Mouse (Mus musculus): ENCODE measurements around the gene Haghl. TPM values are rescaled to one million over a fixed set of nuclear protein-coding genes. Genes with fewer than 3 reads are reported as not detected.

The Haghl gene
- polyA plus RNA-seq, 1 experiment from 2014 or later: 76.0 TPM

DNA sequence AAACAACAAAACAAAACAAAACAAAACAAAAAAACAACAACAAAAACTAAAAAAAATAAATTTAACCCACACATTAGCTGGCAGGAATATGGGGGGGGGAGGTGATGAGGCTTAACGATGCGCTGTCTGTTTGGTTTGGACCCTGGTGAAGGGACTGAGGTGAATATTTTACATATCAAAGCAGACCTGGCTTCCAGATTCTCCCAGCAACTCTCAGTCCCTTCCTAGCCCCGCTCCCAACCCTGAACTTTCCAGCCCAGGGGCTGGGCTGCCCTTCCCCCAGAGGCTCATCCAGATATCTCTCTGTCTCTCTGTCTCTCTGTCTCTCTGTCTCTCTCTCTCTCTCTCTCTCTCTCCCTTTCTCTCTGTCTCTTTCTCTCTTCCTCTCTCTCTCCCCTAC is 22.9 kb downstream of the Haghl start:
- H3K27me3 ChIP-seq (ENCODE audit: poor library complexity, severe bottlenecking): peaks cover 15% of the 10 kb centered on the region; the same call in 1 of the 2 replicates
- no peaks in the 10 kb centered on the region for H3K36me3 ChIP-seq (replicated peaks)
- no peak overlapping the region for H3K27ac ChIP-seq
- H3K4me1 ChIP-seq: peaks cover 16% of the 10 kb centered on the region
- 53% methylated on average over 3 of the region's 3 CpGs for WGBS
- DNase-seq (ENCODE audit: extremely low spot score, low spot score): no peak
- no peaks in the 10 kb centered on the region for H3K9me3 ChIP-seq
- no peak overlapping the region for H3K4me3 ChIP-seq

GRCm38 (mm10) chr17:25761561-25761970 is 23.9 kb downstream of the Haghl start:
- no peak overlapping the region for H3K4me3 ChIP-seq
- H3K27ac ChIP-seq: no peak overlapping the region
- 64% methylated on average over 4 of the region's 4 CpGs for WGBS
- no peak for DNase-seq (ENCODE audit: extremely low spot score, low spot score)
- H3K27me3 ChIP-seq (ENCODE audit: poor library complexity, severe bottlenecking): peaks cover 5% of the 10 kb centered on the region; the same call in 1 of the 2 replicates
- no peaks in the 10 kb centered on the region for H3K9me3 ChIP-seq
- no peaks in the 10 kb centered on the region for H3K36me3 ChIP-seq (replicated peaks)
- peaks cover 16% of the 10 kb centered on the region for H3K4me1 ChIP-seq

- H3K9me3 ChIP-seq: no peaks in the 10 kb centered on the region
- no peaks in the 10 kb centered on the region for H3K36me3 ChIP-seq (replicated peaks)
- WGBS: 82% methylated on average over 8 of the region's 8 CpGs
- H3K4me1 ChIP-seq: peaks cover 21% of the 10 kb centered on the region; the same call in 1 of the 2 replicates
- no peak for DNase-seq (ENCODE audit: extremely low spot score, low spot score)
- no peak overlapping the region for H3K27ac ChIP-seq
- no peak overlapping the region for H3K4me3 ChIP-seq
- H3K27me3 ChIP-seq (ENCODE audit: poor library complexity, severe bottlenecking): 0 out of 2 replicates have a peak, but pooled peaks cover 3% of the 10 kb centered on the region
These were observed 25.3 kb downstream of the Haghl start for GRCm38 (mm10) chr17:25760148-25760547.

DNA sequence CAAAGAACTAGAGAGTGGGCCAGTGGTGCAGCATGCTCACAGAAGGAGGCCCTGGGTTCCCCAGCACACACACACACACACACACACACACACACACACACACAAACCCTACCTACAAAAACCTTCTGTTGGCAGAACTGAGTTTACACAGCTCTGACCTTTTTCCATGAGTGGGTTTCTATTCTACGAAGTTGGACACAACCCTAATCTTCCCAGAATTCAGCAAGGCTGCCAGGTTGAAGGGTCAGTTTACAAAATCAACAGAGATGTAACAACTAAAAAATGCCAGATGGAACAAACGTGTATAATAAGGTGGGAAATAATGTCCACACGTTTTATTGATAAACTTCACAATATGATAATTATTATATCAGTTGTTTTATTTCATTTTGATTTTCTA is 27.8 kb downstream of the Haghl start:
- 77% methylated on average over 3 of the region's 3 CpGs for WGBS

DNA sequence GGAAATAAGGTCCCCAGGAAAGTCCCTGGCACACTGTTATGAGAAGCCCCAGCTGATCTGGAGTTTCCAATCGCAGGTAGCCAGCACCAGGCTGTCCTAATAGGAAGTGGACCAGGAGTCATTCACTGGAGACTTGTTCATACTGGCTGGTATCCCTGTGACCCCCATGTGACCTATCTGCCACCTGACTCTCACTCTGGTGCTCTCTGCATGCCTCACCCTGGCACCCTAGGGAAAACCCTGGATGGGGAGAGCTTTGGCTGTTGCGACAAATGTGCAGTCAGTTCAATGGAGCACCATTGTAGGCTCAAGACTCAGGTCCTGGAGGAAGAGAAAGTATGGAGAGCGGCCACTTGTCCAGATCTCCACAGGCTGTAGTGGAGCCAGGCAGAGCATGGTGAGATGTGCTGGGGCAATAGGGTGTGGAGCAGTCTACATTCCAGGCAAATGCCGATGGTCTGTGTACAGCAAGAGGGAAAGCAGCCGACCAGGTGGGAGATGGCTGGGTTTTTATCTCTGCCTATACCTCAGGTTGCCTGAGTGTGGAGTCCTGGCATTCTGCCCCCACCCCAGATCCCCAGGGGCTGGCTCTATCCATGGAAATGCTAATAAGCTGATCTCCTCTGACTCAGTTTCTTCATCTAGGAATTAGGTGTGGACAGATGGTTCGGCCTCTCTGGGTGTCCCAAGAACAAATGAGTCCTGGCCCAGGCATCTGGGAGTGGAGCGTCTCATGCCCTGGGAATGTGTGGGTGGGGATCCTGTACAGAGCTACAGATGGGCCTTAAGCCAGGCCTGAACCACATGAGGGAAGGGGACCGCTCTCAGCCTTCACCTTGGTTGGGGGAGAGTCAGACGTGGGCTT is 28.9 kb downstream of the Haghl start:
- no peaks in the 10 kb centered on the region for H3K9me3 ChIP-seq

More for the DNA sequence above, 27.8 kb downstream of the Haghl start:
- no peaks in the 10 kb centered on the region for H3K9me3 ChIP-seq
- H3K4me3 ChIP-seq: no peak overlapping the region
- H3K4me1 ChIP-seq: peaks cover 26% of the 10 kb centered on the region; the same call in 1 of the 2 replicates
- no peaks in the 10 kb centered on the region for H3K36me3 ChIP-seq (replicated peaks)
- H3K27me3 ChIP-seq (ENCODE audit: poor library complexity, severe bottlenecking): 0 out of 2 replicates have a peak, but pooled peaks cover 7% of the 10 kb centered on the region
- no peak for DNase-seq (ENCODE audit: extremely low spot score, low spot score)
- no peak overlapping the region for H3K27ac ChIP-seq

DNA sequence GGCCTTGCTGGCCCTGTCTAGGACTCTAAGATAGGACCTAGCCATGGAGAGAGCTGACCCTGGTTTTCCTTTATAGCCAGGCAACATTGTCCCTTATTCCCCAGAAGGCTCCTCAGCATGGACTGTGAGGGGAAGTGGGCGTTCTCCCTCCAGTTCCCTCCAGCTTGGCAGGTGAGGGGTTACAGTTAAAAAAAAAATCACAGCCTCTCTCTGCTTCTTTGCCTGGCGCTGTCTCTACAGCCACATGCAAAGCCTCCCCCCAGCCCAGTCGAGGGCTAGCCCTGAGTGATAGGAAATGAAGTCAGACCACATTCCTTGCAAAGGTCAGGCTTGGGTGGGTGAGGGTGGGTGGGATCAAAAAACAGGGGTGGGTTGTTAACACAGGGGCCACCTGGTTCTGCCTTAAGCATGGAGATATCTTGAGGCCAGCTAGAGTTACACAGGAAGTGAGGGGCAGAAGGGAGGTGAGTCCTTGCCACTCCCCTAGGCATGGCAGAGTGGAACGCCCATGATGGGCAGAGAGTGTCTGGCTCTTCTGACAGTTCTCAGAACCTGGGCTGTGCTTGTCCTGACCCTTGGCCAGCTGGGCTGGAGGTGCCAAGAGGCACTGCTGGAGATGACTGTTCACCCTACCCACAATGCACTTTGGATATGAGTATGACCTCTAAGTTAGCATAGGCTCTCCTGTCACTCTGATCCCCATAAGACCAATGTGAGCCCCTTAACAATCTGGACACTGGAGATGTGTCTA is 29.7 kb downstream of the Haghl start:
- DNase-seq (ENCODE audit: extremely low spot score, low spot score): no peak
- H3K4me1 ChIP-seq: peaks cover 20% of the 10 kb centered on the region; the same call in 1 of the 2 replicates
- 0 out of 2 replicates have a peak overlapping the region, but pooled peaks have one; percentile 8 for H3K27ac ChIP-seq
- H3K36me3 ChIP-seq (replicated peaks): no peaks in the 10 kb centered on the region
- H3K27me3 ChIP-seq (ENCODE audit: poor library complexity, severe bottlenecking): 0 out of 2 replicates have a peak, but pooled peaks cover 7% of the 10 kb centered on the region
- no peaks in the 10 kb centered on the region for H3K9me3 ChIP-seq
- whole genome bisulfite sequencing: 66% methylated on average over 4 of the region's 4 CpGs
- H3K4me3 ChIP-seq: no peak overlapping the region

More for the DNA sequence above, 28.9 kb downstream of the Haghl start:
- no peak for DNase-seq (ENCODE audit: extremely low spot score, low spot score)
- 88% methylated on average over 9 of the region's 9 CpGs for WGBS
- Histone ChIP-seq H3K27ac (no peak overlapping the region), H3K27me3 (ENCODE audit: poor library complexity, severe bottlenecking) (0 out of 2 replicates have a peak, but pooled peaks cover 7% of the 10 kb centered on the region), H3K4me1 (peaks cover 20% of the 10 kb centered on the region; the same call in 1 of the 2 replicates), H3K36me3 (replicated peaks) (no peaks in the 10 kb centered on the region), H3K4me3 (no peak overlapping the region)

DNA sequence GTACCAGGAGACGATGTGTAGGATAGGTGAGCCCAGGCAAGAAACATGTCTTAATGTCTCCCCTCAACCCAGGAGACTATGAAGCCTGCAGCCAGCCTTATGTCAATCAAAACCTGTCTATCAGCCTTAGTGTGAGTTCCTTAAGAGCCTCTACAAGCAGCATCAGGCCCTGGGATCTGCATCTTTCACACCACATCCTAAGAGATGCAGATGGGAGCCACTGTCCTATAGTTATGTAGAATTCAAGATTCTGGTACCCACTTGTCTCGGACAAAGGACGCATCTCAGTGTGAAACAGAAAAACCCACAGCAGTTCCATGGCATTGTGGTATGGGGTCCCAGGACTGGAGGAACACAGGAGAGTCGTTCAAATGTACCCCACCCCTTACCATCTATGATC is 30.4 kb downstream of the Haghl start:
- no peak for DNase-seq (ENCODE audit: extremely low spot score, low spot score)
- WGBS: 84% methylated on average over 4 of the region's 4 CpGs

DNA sequence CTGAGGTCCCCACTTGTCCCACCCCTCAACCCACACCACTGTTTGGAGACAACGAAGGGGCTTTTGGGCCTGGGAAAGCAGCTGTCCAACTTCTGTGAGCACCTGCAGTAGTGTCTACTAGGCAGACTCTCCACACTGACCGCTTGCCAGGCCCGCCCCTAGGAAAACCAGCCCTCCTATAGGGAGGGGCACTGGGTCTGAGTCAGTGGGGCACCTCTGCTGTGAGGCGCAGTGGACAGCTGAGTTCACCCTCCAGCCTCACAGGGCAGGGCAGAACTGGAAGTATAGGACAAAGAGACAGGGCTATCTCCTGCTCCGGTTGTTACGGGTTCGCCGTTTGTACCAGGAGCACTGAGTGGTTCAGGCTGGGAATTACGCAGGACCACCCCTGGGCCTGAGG is 31.2 kb downstream of the Haghl start, which contains the start of gene Msln:
Gene Msln, minus strand, starts transcription at position 138 of the 400 bp plus-strand sequence.
- H3K4me3 ChIP-seq: no peak within 1 kb of the TSS
- DNase-seq (ENCODE audit: extremely low spot score, low spot score): no peak
- 0 out of 2 replicates have a peak within 1 kb of the TSS, but pooled peaks have one; percentile 35 for H3K27ac ChIP-seq
- WGBS: 85% methylated on average over 9 of the region's 9 CpGs
- no peaks in the 10 kb centered on the region for H3K9me3 ChIP-seq
- peaks cover 20% of the 10 kb centered on the region; the same call in 1 of the 2 replicates for H3K4me1 ChIP-seq
- no peaks in the 10 kb centered on the region for H3K36me3 ChIP-seq (replicated peaks)
- 0 out of 2 replicates have a peak, but pooled peaks cover 5% of the 10 kb centered on the region for H3K27me3 ChIP-seq (ENCODE audit: poor library complexity, severe bottlenecking)

More for the DNA sequence above, 30.4 kb downstream of the Haghl start:
- H3K27ac ChIP-seq: 0 out of 2 replicates have a peak overlapping the region, but pooled peaks have one; percentile 35
- peaks cover 20% of the 10 kb centered on the region; the same call in 1 of the 2 replicates for H3K4me1 ChIP-seq
- 0 out of 2 replicates have a peak, but pooled peaks cover 7% of the 10 kb centered on the region for H3K27me3 ChIP-seq (ENCODE audit: poor library complexity, severe bottlenecking)
- no peaks in the 10 kb centered on the region for H3K9me3 ChIP-seq
- no peak overlapping the region for H3K4me3 ChIP-seq
- H3K36me3 ChIP-seq (replicated peaks): no peaks in the 10 kb centered on the region

DNA sequence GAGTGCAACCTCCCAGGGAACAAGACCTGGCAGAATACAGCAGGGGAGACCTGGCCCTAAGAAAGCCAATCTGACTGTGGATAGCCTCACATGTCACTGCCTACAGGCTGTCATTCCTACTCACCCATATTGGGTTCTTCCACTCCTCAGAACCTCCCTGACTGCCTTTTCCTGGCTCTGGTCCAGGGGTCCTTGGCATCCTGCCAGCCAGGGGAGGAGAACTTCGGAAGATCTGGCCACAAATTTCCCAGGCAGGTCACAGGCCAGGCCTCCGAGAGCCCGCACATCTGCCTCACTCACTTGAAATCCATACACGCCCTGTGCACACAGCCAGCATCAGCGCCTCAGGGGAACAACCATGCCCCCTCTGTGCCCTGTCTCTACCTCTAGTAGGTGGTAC is 34.0 kb downstream of the Haghl start:
- no peak for DNase-seq (ENCODE audit: extremely low spot score, low spot score)
- H3K4me3 ChIP-seq: no peak overlapping the region
- WGBS: 85% methylated on average over 5 of the region's 5 CpGs
- H3K27me3 ChIP-seq (ENCODE audit: poor library complexity, severe bottlenecking): 0 out of 2 replicates have a peak, but pooled peaks cover 4% of the 10 kb centered on the region
- peaks cover 17% of the 10 kb centered on the region; the same call in 1 of the 2 replicates for H3K4me1 ChIP-seq
- no peaks in the 10 kb centered on the region for H3K36me3 ChIP-seq (replicated peaks)
- no peak overlapping the region for H3K27ac ChIP-seq
- no peaks in the 10 kb centered on the region for H3K9me3 ChIP-seq

GRCm38 (mm10) chr17:25749314-25749713 is 36.2 kb downstream of the Haghl start:
- H3K36me3 ChIP-seq (replicated peaks): no peaks in the 10 kb centered on the region
- H3K9me3 ChIP-seq: no peaks in the 10 kb centered on the region
- 0 out of 2 replicates have a peak, but pooled peaks cover 2% of the 10 kb centered on the region for H3K27me3 ChIP-seq (ENCODE audit: poor library complexity, severe bottlenecking)
- peaks cover 9% of the 10 kb centered on the region; the same call in 1 of the 2 replicates for H3K4me1 ChIP-seq
- no peak for DNase-seq (ENCODE audit: extremely low spot score, low spot score)
- H3K4me3 ChIP-seq: no peak overlapping the region
- WGBS: 86% methylated on average over 6 of the region's 6 CpGs
- no peak overlapping the region for H3K27ac ChIP-seq

DNA sequence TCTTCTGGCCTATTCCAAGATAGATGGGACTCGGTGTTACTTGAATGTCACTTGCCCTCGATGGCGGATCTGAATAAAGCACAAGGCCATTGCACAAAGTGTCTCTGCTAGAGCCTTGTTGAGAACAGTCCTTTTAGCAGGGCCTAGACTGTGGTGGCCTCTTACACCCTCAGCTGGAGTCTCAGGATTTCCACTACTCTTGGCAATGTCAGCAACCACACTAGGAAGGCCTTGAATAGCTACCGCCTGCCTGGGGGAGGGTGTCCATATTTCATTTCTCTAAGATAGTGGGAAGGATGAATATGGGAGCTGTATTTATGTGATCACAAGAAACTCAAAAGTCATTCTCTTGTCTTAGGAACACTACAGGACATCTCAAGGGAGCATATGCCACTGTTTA is 37.2 kb downstream of the Haghl start:
- Histone ChIP-seq H3K9me3 (no peaks in the 10 kb centered on the region), H3K4me3 (no peak overlapping the region), H3K4me1 (peaks cover 5% of the 10 kb centered on the region; the same call in 1 of the 2 replicates), H3K36me3 (replicated peaks) (no peaks in the 10 kb centered on the region), H3K27ac (no peak overlapping the region), H3K27me3 (ENCODE audit: poor library complexity, severe bottlenecking) (peaks cover under 1% of the 10 kb centered on the region; the same call in 1 of the 2 replicates)
- 93% methylated on average over 4 of the region's 4 CpGs for WGBS
- DNase-seq (ENCODE audit: extremely low spot score, low spot score): no peak

- peaks cover 5% of the 10 kb centered on the region; the same call in 1 of the 2 replicates for H3K27me3 ChIP-seq (ENCODE audit: poor library complexity, severe bottlenecking)
- peaks cover 5% of the 10 kb centered on the region; the same call in 1 of the 2 replicates for H3K4me1 ChIP-seq
- WGBS: 83% methylated on average over 10 of the region's 10 CpGs
- no peaks in the 10 kb centered on the region for H3K9me3 ChIP-seq
- no peaks in the 10 kb centered on the region for H3K36me3 ChIP-seq (replicated peaks)
- H3K27ac ChIP-seq: no peak overlapping the region
- H3K4me3 ChIP-seq: no peak overlapping the region
- no peak for DNase-seq (ENCODE audit: extremely low spot score, low spot score)
These were observed 41.2 kb downstream of the Haghl start for GRCm38 (mm10) chr17:25744311-25744710.

Measured in forebrain, embryonic 10.5 days (tissue).